Mouse (Mus musculus) lung, postnatal 0 days (tissue): ENCODE results near the gene Tcf3.

Source experiments
- CTCF ChIP-seq: IDR thresholded peaks from 2 replicates; pipeline ENCODE4 v1.5.1; 2016; ENCODE audit warnings: antibody characterized with exemption, mild to moderate bottlenecking
- EP300 ChIP-seq: IDR thresholded peaks from 2 replicates; pipeline ENCODE4 v1.6.1; 2016; ENCODE audit warnings: antibody characterized with exemption, mild to moderate bottlenecking, control low read depth

DNA sequence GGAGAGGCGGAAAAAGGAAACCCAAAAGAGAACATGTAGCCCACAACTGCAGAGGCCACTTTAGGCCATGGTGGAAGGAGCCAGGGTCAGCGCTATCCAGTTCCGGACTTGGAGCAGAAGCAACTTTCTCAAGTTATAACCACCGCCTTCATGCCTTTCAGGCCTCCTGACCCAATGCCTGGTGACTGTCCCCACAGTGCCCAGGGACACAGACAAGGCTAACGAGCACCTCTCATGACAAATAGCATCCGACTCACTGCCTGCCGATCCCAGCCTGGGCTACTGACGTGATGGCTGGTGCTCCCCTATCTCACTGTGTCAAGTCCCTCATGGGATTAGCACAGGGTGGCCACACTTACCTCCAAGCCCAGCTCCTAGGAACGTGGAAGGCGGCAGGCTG lies 12.7 kb downstream of the Tcf3 start:
- TF ChIP-seq EP300 (no peak), CTCF (no peak)
